Mouse (Mus musculus) cortical plate, adult 2 months (tissue): ENCODE measurements around the gene Fat4. TPM values are rescaled to one million over a fixed set of nuclear protein-coding genes. Genes with fewer than 3 reads are reported as not detected.
A peak's percentile ranks its signal among the peaks of the same experiment; 100 is the strongest.

Experiments used
- H3K27ac ChIP-seq: fragments of 200-500 bp; 2 replicates; pipeline ENCODE4 v1.5.1; 2012; ENCODE audit warnings: low read length, control low read depth, inconsistent platforms; ENCODE audit not compliant: insufficient read depth
- H3K4me1 ChIP-seq: fragments of 200-500 bp; 2 replicates; pipeline ENCODE4 v1.6.1; 2011; ENCODE audit warnings: low read length; ENCODE audit not compliant: control insufficient read depth, insufficient read depth
- H3K4me3 ChIP-seq: fragments of 200-500 bp; 2 replicates; pipeline ENCODE4 v1.5.1; 2011; ENCODE audit warnings: mild to moderate bottlenecking, low read length, control low read depth; ENCODE audit not compliant: insufficient read depth
- CTCF ChIP-seq: fragments of 200-500 bp; IDR thresholded peaks from 2 replicates; pipeline ENCODE4 v1.5.1; 2011; ENCODE audit warnings: mild to moderate bottlenecking, control low read depth, low read length; ENCODE audit not compliant: insufficient read depth; ENCODE audit errors: extremely low read depth
- POLR2A ChIP-seq: fragments of 200-500 bp; IDR thresholded peaks from 2 replicates; pipeline ENCODE4 v1.6.1; 2011; ENCODE audit warnings: mild to moderate bottlenecking, low read length, control low read depth; ENCODE audit not compliant: insufficient read depth; ENCODE audit errors: extremely low read depth
- polyA plus RNA-seq: library from polyadenylated mRNA; depleted of rRNA; stranded (reverse); fragments of >200 nt; gene quantifications from 2 replicates; pipeline ENCODE4 v1.2.3, GENCODE M21; 2012

Gene Fat4
- polyA plus RNA-seq, 1 experiment: 2.5 TPM

DNA sequence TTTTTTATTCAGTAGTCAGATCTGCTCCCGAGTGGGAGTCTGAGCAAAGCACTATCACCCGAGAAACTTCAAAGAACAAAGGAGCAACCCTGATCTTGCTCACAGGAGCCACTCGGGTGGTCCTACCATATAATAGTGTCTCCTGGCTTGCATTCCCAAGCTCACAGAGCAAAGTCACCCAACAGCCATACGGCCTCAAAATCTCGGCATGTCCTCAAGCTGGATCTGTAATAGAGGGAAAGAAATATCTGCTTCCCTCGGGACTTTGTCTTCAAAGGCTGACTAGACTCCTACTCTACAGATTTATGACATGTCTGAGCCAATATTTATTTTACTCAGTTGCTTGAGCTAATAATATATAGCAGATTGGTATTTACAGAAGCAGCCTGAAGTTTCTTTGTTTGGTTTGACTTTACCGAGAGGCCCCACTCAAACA, 36.5 kb downstream of the Fat4 start:
- no peak overlapping the region for H3K27ac ChIP-seq
- H3K4me3 ChIP-seq: no peak overlapping the region
- H3K4me1 ChIP-seq: peaks cover 2% of the 10 kb centered on the region
- no peak for TF ChIP-seq POLR2A
- TF ChIP-seq CTCF: no peak

DNA sequence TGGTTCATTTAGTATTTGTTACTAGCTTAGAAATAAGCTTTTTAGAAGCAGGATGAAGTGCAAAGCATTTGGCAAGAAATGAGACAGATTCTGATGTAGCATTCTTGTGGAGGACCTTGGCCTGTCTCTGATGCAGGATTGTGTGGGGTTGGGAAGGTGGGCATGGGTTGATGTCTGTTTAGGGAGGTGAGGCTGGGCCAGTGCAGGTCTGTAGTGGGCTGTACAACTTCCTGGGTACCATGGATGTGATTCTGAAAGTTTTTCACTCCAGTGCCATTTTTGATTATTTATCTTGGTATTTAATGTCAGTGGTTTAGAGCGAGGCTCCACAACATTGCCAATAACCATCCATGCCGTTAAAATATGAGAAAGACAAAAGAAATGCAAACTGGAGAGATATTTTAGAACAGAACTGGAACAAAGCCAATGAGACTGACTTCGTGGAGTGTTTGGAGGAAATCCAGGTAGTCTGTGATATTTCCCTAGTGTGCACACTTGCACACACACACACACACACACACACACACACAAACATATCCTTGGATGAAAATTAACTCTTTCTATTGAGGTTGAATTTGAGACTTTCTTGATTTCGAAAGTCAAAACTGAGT, 41.4 kb downstream of the Fat4 start:
- Histone ChIP-seq H3K4me1 (peaks cover 3% of the 10 kb centered on the region), H3K27ac (peak overlapping the region; percentile 72; the same call in 1 of the 2 replicates), H3K4me3 (no peak overlapping the region)
- TF ChIP-seq CTCF (no peak), POLR2A (no peak)

DNA sequence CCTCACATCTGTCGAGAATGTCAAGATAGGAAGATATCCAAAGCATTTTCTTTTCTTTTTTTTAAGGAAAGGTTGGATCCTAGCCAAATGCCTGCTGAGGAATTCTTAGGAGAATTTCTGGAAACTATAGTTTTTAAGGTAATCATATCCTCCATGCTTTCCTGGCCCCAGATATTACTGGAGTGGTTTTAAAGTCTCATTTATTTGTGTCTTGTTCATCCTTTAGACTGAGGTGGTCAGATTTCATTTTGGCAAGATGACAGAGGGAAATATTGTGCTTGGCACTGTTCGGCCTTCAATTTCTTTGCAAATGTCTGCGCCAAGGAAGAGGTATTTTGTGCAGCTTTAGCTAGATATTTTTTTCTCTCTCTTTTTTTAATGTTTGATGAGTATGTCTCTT, 42.0 kb downstream of the Fat4 start:
- no peak overlapping the region for H3K27ac ChIP-seq
- no peak for TF ChIP-seq CTCF
- no peak for TF ChIP-seq POLR2A
- H3K4me3 ChIP-seq: no peak overlapping the region

DNA sequence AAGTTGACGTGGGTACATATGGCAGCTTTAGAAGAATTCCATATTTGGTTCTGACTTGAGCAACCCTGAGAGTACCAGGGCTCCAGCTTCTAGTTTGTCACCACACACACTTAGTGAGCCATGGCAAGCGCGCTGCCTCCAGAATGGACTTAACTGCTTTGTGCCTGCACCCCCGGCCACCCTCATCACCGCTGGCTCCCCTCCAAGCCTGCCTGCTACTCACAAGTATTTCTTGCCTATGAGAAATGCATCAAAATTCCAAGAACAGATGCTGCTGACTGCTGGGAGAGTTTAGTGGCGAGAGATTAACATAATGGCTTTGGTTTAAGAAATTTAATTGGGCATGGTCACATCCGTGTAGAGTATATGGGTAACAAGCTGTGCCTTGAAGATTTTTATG, 48.0 kb downstream of the Fat4 start:
- no peak for TF ChIP-seq CTCF
- no peak for TF ChIP-seq POLR2A
- Histone ChIP-seq H3K27ac (no peak overlapping the region), H3K4me1 (no peaks in the 10 kb centered on the region), H3K4me3 (peak overlapping the region; percentile 30)

More for the DNA sequence above, 42.0 kb downstream of the Fat4 start:
- H3K4me1 ChIP-seq: peaks cover 3% of the 10 kb centered on the region

DNA sequence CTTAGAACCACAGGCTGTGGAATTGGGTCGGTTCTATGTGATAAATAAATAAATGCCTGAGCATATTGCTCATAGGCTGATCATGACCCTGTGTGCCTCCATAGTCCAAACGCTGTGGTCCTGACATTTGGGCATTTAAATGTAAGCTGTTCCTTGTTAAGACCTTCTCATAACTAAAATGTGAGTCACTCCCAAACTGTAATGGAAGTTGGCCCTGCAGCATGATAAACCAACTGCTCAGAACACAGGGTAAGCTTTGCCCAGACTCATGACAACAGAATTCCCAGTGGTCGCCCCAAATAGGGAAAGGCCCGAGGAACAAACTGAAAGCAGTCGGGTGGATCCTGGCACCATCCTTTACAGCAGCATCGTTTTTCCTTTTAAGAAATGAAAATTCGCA, 49.7 kb downstream of the Fat4 start:
- H3K27ac ChIP-seq: no peak overlapping the region
- peaks cover 3% of the 10 kb centered on the region; the same call in 1 of the 2 replicates for H3K4me1 ChIP-seq
- TF ChIP-seq CTCF (no peak), POLR2A (no peak)
- no peak overlapping the region for H3K4me3 ChIP-seq

DNA sequence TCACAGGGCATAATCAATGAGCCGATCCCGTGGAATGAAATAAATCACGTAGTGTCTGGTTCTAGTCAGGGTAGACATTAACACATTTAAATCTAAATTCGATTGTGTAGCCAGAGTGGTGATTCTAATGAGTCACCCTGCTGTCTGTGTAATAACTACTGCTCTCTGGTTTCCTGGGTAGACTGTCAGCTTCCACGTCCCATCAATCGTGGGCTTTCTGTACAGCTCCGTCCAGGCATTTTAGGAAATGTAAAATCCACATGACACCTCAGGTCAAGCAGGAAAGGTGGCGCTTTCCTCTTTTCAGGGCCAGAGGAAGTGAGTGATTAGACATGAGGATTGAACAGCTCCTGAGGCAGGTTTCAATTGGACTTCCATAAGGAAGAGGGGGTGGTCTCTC, 50.4 kb downstream of the Fat4 start:
- Histone ChIP-seq H3K27ac (no peak overlapping the region), H3K4me3 (no peak overlapping the region), H3K4me1 (peaks cover 3% of the 10 kb centered on the region; the same call in 1 of the 2 replicates)
- TF ChIP-seq CTCF (no peak), POLR2A (no peak)

DNA sequence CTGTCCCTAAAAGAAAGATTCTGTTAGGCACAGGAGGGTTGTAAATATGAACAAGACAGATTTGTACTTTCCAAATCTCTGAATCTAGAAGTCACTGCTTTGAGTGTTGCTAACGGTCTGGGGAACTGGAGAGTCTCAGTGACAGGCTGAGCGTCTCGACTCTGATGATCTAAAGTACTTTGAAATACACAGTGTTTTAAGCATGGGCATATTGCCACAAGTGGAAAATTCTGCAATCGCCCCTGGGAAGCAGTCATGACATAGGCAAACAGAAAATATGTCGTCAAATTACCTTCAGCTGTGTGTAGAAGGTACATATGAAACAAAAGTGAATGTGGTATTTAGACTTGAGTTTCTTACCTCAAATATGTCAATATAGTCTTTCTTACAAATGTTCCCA, 51.4 kb downstream of the Fat4 start:
- Histone ChIP-seq H3K27ac (no peak overlapping the region), H3K4me1 (peaks cover 3% of the 10 kb centered on the region; the same call in 1 of the 2 replicates), H3K4me3 (no peak overlapping the region)
- TF ChIP-seq POLR2A (no peak), CTCF (no peak)

DNA sequence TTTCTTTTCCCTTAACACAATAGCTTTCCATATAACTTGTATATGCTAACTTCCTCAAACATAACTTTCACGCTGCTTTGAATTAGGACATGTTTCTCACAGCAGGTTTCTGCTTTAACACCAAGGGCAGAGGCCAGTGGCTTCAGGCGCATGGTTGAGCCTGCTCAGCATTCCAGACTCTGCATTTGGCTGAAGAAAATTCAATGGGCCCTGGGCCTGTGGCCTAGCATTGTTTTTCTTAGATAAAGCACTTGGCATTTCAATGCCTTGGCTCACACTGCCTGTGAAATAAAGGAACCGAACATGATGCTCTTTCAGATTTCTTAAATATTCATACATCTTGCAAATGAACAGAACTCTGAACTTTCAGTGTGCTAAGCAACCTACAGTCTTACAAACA, 52.8 kb downstream of the Fat4 start:
- TF ChIP-seq POLR2A (no peak), CTCF (no peak)

DNA sequence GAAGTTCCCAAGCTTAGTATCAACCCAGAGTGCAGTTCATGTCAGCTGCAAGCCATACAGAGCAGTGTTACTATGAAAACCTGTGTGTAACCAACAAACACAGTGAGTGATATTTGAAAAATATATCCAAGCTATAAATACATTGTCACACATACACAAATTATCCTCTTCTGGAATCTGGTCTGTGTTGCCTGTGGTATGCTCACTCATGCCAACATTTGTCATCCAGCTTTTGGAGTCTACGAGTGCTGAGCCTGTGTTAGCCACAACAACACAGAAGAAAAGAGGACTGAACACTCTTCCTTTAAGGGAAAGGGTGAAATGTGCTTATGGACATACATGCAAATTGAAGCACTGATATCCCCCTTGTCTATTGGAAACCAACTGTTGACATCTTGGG, 53.6 kb downstream of the Fat4 start:
- TF ChIP-seq POLR2A (no peak), CTCF (no peak)
- Histone ChIP-seq H3K4me1 (peaks cover 3% of the 10 kb centered on the region; the same call in 1 of the 2 replicates), H3K27ac (no peak overlapping the region), H3K4me3 (no peak overlapping the region)

More for the DNA sequence above, 52.8 kb downstream of the Fat4 start:
- no peak overlapping the region for H3K27ac ChIP-seq
- H3K4me1 ChIP-seq: peaks cover 3% of the 10 kb centered on the region; the same call in 1 of the 2 replicates
- no peak overlapping the region for H3K4me3 ChIP-seq

DNA sequence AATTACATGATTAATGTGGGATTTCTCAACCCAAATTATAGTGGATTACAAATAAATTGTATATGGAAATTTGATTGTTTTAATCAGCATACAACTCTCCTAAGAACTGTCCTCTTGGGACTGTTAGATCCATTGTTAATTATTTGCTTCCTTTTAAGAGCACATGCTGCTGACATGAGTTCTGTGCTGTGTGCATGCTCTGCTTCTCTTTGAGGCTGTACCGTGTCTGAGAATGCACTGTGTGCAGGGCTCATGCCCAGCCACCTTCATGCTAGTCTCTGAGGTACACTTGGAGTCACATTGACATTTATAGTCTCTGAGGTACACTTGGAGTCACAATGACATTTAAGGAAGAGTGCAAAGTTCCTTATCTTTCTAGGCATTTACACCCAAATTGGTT, 58.4 kb downstream of the Fat4 start:
- H3K27ac ChIP-seq: no peak overlapping the region
- TF ChIP-seq POLR2A: no peak
- TF ChIP-seq CTCF: no peak
- no peak overlapping the region for H3K4me3 ChIP-seq
- H3K4me1 ChIP-seq: no peaks in the 10 kb centered on the region; the same call in 1 of the 2 replicates
